Mouse (Mus musculus) intestine, embryonic 15.5 days (tissue): ENCODE measurements around the gene Klc1. TPM values are rescaled to one million over a fixed set of nuclear protein-coding genes. Genes with fewer than 3 reads are reported as not detected.

Experiments
- ATAC-seq: fragments of 200-750 bp; cut with Nextera tagmentation; 2 replicates; pipeline ENCODE4 v1.8.0; 2017; ENCODE audit warnings: moderate TSS enrichment, moderate library complexity
- H3K27ac ChIP-seq: fragments of 300-500 bp; sonication (generic); 2 replicates; pipeline ENCODE4 v1.5.1; 2015; ENCODE audit warnings: mild to moderate bottlenecking, inconsistent platforms
- H3K27me3 ChIP-seq: fragments of 300-500 bp; sonication (generic); replicated peaks from 2 replicates; pipeline ENCODE4 v1.6.1; 2015; ENCODE audit warnings: inconsistent platforms
- H3K36me3 ChIP-seq: fragments of 300-500 bp; sonication (generic); 2 replicates; pipeline ENCODE4 v1.6.1; 2015; ENCODE audit warnings: inconsistent platforms
- H3K4me1 ChIP-seq: fragments of 300-500 bp; sonication (generic); replicated peaks from 2 replicates; pipeline ENCODE4 v1.6.1; 2015; ENCODE audit warnings: inconsistent platforms
- H3K4me2 ChIP-seq: fragments of 300-500 bp; sonication (generic); replicated peaks from 2 replicates; pipeline ENCODE4 v1.6.1; 2015; ENCODE audit warnings: mild to moderate bottlenecking, inconsistent platforms
- H3K4me3 ChIP-seq: fragments of 300-500 bp; sonication (generic); replicated peaks from 2 replicates; pipeline ENCODE4 v1.5.1; 2015; ENCODE audit warnings: inconsistent platforms
- H3K9ac ChIP-seq: fragments of 300-500 bp; sonication (generic); 2 replicates; pipeline ENCODE4 v1.6.1; 2015; ENCODE audit warnings: inconsistent platforms
- H3K9me3 ChIP-seq: fragments of 300-500 bp; sonication (generic); 2 replicates; pipeline ENCODE4 v1.6.1; 2016; ENCODE audit warnings: inconsistent platforms
- WGBS: fragments of 180-500 bp; shearing (Covaris S2); methylation state at CpG from one replicate; pipeline ENCODE4 v1.1.7; 2015; 5-methylcytosine and 5-hydroxymethylcytosine counted together
- polyA plus RNA-seq: library from polyadenylated mRNA; unstranded; fragments of >200 nt; fragmentation: Nextera tagmentation; extraction: Ambion mirVana; gene quantifications from 2 replicates; pipeline ENCODE4 v1.2.1, GENCODE M21; 2015

The Klc1 gene
- polyA plus RNA-seq, 1 experiment from 2014 or later, result 91.1 TPM

- H3K27me3 ChIP-seq, result no peaks in the 10 kb centered on the region
Observed at GRCm38 (mm10) chr12:111787015-111787414, 28.4 kb downstream of the Klc1 start.

DNA sequence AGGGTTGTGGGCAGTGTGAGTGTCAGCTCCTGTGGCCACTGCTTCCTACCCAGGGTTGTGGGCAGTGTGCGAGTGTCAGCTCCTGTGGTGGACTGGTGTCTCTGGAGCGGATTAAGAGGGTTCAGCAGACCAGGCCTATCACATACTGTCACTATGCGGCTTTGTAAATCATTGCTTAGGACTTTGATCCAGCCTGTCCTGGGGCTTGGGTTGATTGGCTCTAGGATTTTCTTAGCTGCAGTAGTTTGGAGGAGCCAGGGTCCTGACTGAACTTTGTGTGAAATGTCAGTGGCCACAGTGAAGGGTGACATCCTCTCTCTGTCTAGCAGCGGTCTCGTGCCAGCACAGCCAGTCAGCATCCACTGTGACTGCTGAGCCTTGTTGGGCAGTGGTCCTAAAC is 31.4 kb downstream of the Klc1 start:
- Histone ChIP-seq H3K27me3 (no peaks in the 10 kb centered on the region), H3K4me2 (no peak overlapping the region), H3K36me3 (peaks cover 44% of the 10 kb centered on the region), H3K9ac (no peak overlapping the region), H3K9me3 (no peaks in the 10 kb centered on the region), H3K27ac (peak overlapping the region; percentile 62), H3K4me3 (no peak overlapping the region), H3K4me1 (no peaks in the 10 kb centered on the region; the same call in 1 of the 2 replicates)
- peak; percentile 71 for ATAC-seq
- WGBS, result 65% methylated on average over 5 of the region's 5 CpGs

More at GRCm38 (mm10) chr12:111787015-111787414, 28.4 kb downstream of the Klc1 start:
- Histone ChIP-seq H3K4me2 (no peak overlapping the region), H3K27ac (no peak overlapping the region), H3K4me3 (no peak overlapping the region), H3K36me3 (peaks cover 56% of the 10 kb centered on the region), H3K9me3 (no peaks in the 10 kb centered on the region), H3K4me1 (no peaks in the 10 kb centered on the region; the same call in 1 of the 2 replicates), H3K9ac (no peak overlapping the region)
- WGBS, result 86% methylated on average over 6 of the region's 6 CpGs
- no peak for ATAC-seq

GRCm38 (mm10) chr12:111790631-111791030 is 32.0 kb downstream of the Klc1 start:
- no peak overlapping the region for H3K4me3 ChIP-seq
- H3K27me3 ChIP-seq, result no peaks in the 10 kb centered on the region
- H3K9ac ChIP-seq, result no peak overlapping the region
- H3K9me3 ChIP-seq, result no peaks in the 10 kb centered on the region
- no peaks in the 10 kb centered on the region; the same call in 1 of the 2 replicates for H3K4me1 ChIP-seq
- H3K36me3 ChIP-seq, result peaks cover 44% of the 10 kb centered on the region
- WGBS, result 82% methylated on average over 7 of the region's 7 CpGs
- no peak overlapping the region for H3K4me2 ChIP-seq
- peak overlapping the region; percentile 62 for H3K27ac ChIP-seq
- no peak for ATAC-seq

GRCm38 (mm10) chr12:111791474-111792104 is 32.9 kb downstream of the Klc1 start:
- H3K4me1 ChIP-seq, result no peaks in the 10 kb centered on the region; the same call in 1 of the 2 replicates
- H3K9me3 ChIP-seq, result no peaks in the 10 kb centered on the region
- no peak for ATAC-seq
- no peak overlapping the region for H3K27ac ChIP-seq
- peaks cover 38% of the 10 kb centered on the region for H3K36me3 ChIP-seq
- H3K27me3 ChIP-seq, result no peaks in the 10 kb centered on the region
- no peak overlapping the region; the same call in 1 of the 2 replicates for H3K9ac ChIP-seq
- no peak overlapping the region for H3K4me2 ChIP-seq
- 91% methylated on average over 13 of the region's 13 CpGs for WGBS
- H3K4me3 ChIP-seq, result no peak overlapping the region

DNA sequence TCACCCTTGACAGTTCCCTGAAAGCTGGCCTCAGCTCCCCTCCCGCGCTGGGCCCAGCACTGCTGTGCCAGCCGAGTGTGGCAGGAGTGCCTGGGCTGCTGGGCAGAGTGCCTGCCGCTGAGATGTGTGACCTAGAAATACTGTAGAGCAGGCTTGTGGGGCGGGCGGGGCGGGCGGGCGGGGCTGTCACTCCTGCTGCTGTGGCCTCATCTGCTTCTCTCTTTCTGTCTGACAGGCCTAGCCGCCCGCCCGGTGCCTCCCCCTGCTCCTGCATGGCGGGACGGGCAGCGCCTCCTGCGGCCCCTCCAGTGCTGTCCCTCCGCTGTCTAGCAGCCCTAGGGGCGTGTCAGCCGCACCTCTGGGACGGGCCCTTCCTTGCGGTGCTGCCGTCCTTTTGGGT is 35.5 kb downstream of the Klc1 start:
- no peak overlapping the region for H3K9ac ChIP-seq
- 0 out of 2 replicates have a peak overlapping the region, but pooled peaks have one; percentile 17 for H3K4me2 ChIP-seq
- H3K9me3 ChIP-seq, result no peaks in the 10 kb centered on the region
- peak; percentile 78 for ATAC-seq
- no peak overlapping the region for H3K4me3 ChIP-seq
- 62% methylated on average over 22 of the region's 22 CpGs for WGBS
- no peaks in the 10 kb centered on the region for H3K27me3 ChIP-seq
- H3K27ac ChIP-seq, result peak overlapping the region; percentile 61; the same call in 1 of the 2 replicates
- H3K36me3 ChIP-seq, result peaks cover 35% of the 10 kb centered on the region
- no peaks in the 10 kb centered on the region; the same call in 1 of the 2 replicates for H3K4me1 ChIP-seq

- H3K9me3 ChIP-seq, result no peaks in the 10 kb centered on the region
- 86% methylated on average over 18 of the region's 18 CpGs for WGBS
- H3K9ac ChIP-seq, result no peak overlapping the region
- no peaks in the 10 kb centered on the region; the same call in 1 of the 2 replicates for H3K4me1 ChIP-seq
- H3K27ac ChIP-seq, result peak overlapping the region; percentile 61; the same call in 1 of the 2 replicates
- no peaks in the 10 kb centered on the region for H3K27me3 ChIP-seq
- no peak overlapping the region for H3K4me3 ChIP-seq
- peak; percentile 80 for ATAC-seq
- no peak overlapping the region for H3K4me2 ChIP-seq
- peaks cover 33% of the 10 kb centered on the region for H3K36me3 ChIP-seq
Observed at GRCm38 (mm10) chr12:111794526-111795179, 36.0 kb downstream of the Klc1 start.

DNA sequence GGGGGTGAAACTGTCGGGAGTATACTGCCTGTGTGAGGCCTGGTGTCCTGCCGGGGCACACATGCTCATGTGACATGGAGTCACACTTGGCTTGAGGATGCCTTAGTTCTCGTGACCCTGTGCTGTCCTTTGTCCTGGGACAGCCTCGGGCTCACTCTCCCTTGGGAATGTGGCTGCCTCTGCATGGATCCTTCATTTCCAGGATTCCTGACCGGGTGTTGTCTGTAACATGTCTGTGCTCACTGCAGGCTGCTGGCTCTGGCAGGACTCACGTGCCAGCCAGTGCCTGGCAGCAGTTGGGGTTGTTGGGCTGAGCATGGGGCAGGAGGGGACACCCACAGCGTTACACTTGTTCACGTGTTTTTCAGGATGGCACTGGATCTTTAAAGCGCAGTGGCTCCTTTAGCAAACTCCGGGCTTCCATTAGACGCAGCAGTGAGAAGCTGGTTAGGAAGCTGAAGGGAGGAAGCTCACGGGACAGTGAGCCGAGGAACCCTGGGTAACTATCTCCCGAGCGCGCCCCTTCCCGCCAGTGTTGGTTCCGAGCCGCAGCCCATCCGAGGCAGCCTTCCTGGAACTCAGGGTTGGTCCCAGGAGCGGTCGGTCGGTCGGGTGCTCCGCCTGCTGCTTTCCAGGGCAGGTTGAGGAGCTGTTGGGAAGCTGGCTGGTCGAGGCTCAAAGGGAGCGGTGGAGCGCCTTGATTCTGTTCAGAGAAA is 36.7 kb downstream of the Klc1 start:
- H3K36me3 ChIP-seq, result peaks cover 31% of the 10 kb centered on the region
- WGBS, result 87% methylated on average over 28 of the region's 28 CpGs
- no peaks in the 10 kb centered on the region for H3K9me3 ChIP-seq
- H3K9ac ChIP-seq, result no peak overlapping the region
- H3K27ac ChIP-seq, result no peak overlapping the region
- H3K27me3 ChIP-seq, result no peaks in the 10 kb centered on the region
- H3K4me2 ChIP-seq, result no peak overlapping the region
- no peak overlapping the region for H3K4me3 ChIP-seq
- no peak for ATAC-seq
- H3K4me1 ChIP-seq, result peaks cover 2% of the 10 kb centered on the region; the same call in 1 of the 2 replicates

DNA sequence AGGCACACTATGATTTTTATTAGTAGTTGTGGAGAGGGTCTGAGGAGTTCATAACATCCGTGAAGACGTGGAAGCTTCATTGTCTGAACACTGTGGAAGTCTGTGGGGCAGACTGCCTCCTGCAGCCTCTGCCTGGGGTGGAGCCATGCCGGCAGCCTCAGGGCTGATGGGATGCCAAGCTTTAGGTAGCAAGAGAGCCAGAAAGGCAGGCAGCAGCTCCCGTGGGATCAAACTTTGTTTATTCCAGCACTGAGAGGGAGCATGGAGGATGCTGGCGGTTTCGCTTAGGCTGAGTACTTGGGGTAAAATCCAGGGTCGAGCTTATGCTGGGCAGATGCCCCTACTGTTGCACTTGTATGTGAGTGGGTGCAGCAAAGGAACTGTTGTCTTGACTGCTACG is 38.6 kb downstream of the Klc1 start:
- H3K27ac ChIP-seq, result no peak overlapping the region
- H3K4me2 ChIP-seq, result no peak overlapping the region
- peaks cover 27% of the 10 kb centered on the region for H3K36me3 ChIP-seq
- H3K4me1 ChIP-seq, result 0 out of 2 replicates have a peak, but pooled peaks cover 2% of the 10 kb centered on the region
- ATAC-seq, result no peak
- no peaks in the 10 kb centered on the region for H3K9me3 ChIP-seq
- 79% methylated on average over 8 of the region's 8 CpGs for WGBS
- no peak overlapping the region for H3K9ac ChIP-seq
- no peaks in the 10 kb centered on the region for H3K27me3 ChIP-seq
- no peak overlapping the region for H3K4me3 ChIP-seq

GRCm38 (mm10) chr12:111798493-111798892 is 39.8 kb downstream of the Klc1 start:
- Histone ChIP-seq H3K4me3 (no peak overlapping the region), H3K9me3 (no peaks in the 10 kb centered on the region), H3K27me3 (no peaks in the 10 kb centered on the region), H3K36me3 (peaks cover 26% of the 10 kb centered on the region), H3K4me1 (0 out of 2 replicates have a peak, but pooled peaks cover 2% of the 10 kb centered on the region), H3K4me2 (no peak overlapping the region), H3K9ac (no peak overlapping the region), H3K27ac (no peak overlapping the region)
- no peak for ATAC-seq
- WGBS, result 93% methylated on average over 13 of the region's 13 CpGs

- Histone ChIP-seq H3K4me2 (no peak overlapping the region), H3K4me3 (no peak overlapping the region), H3K36me3 (peaks cover 36% of the 10 kb centered on the region), H3K27me3 (no peaks in the 10 kb centered on the region), H3K4me1 (0 out of 2 replicates have a peak, but pooled peaks cover 2% of the 10 kb centered on the region), H3K9me3 (no peaks in the 10 kb centered on the region), H3K27ac (peak overlapping the region; percentile 13; the same call in 1 of the 2 replicates), H3K9ac (no peak overlapping the region)
- ATAC-seq, result no peak
- 74% methylated on average over 10 of the region's 10 CpGs for WGBS
Observed at GRCm38 (mm10) chr12:111800459-111801183, 42.0 kb downstream of the Klc1 start.

DNA sequence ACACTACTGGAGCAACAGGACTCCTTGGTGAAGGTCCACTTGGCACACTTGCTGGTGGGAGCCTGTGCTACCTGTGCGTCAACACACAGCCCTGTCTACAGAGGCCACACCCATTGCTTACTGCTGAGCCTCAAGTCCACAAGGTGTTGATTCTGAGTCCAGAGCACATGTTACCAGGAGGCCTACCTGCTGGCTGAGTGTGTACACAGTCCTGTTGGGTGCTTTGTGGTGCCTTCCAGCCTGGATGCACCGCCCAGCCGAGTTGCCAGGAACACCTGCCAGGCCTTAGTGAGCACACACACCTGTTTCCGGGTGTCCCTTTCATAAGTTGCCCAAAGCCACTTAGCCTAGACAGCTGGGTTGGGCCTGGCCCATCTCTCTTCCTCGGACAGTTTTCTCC is 44.9 kb downstream of the Klc1 start:
- Histone ChIP-seq H3K4me2 (no peak overlapping the region), H3K9me3 (no peaks in the 10 kb centered on the region), H3K4me3 (no peak overlapping the region), H3K4me1 (0 out of 2 replicates have a peak, but pooled peaks cover 2% of the 10 kb centered on the region), H3K27me3 (no peaks in the 10 kb centered on the region), H3K9ac (no peak overlapping the region), H3K27ac (no peak overlapping the region), H3K36me3 (peaks cover 48% of the 10 kb centered on the region)
- WGBS, result 60% methylated on average over 5 of the region's 5 CpGs
- peak; percentile 34 for ATAC-seq
